Mouse (Mus musculus) cortical plate, adult 2 months (tissue): ENCODE measurements around the gene Pex11a. TPM values are rescaled to one million over a fixed set of nuclear protein-coding genes. Genes with fewer than 3 reads are reported as not detected.

Experiments used
- H3K27ac ChIP-seq: fragments of 200-500 bp; 2 replicates; pipeline ENCODE4 v1.5.1; 2012; ENCODE audit warnings: low read length, control low read depth, inconsistent platforms; ENCODE audit not compliant: insufficient read depth
- H3K4me1 ChIP-seq: fragments of 200-500 bp; 2 replicates; pipeline ENCODE4 v1.6.1; 2011; ENCODE audit warnings: low read length; ENCODE audit not compliant: control insufficient read depth, insufficient read depth
- H3K4me3 ChIP-seq: fragments of 200-500 bp; 2 replicates; pipeline ENCODE4 v1.5.1; 2011; ENCODE audit warnings: mild to moderate bottlenecking, low read length, control low read depth; ENCODE audit not compliant: insufficient read depth
- CTCF ChIP-seq: fragments of 200-500 bp; IDR thresholded peaks from 2 replicates; pipeline ENCODE4 v1.5.1; 2011; ENCODE audit warnings: mild to moderate bottlenecking, control low read depth, low read length; ENCODE audit not compliant: insufficient read depth; ENCODE audit errors: extremely low read depth
- POLR2A ChIP-seq: fragments of 200-500 bp; IDR thresholded peaks from 2 replicates; pipeline ENCODE4 v1.6.1; 2011; ENCODE audit warnings: mild to moderate bottlenecking, low read length, control low read depth; ENCODE audit not compliant: insufficient read depth; ENCODE audit errors: extremely low read depth
- polyA plus RNA-seq: library from polyadenylated mRNA; depleted of rRNA; stranded (reverse); fragments of >200 nt; gene quantifications from 2 replicates; pipeline ENCODE4 v1.2.3, GENCODE M21; 2012; rRNA removed

The Pex11a gene
- polyA plus RNA-seq, 1 experiment: 11.4 TPM

GRCm38 (mm10) chr7:79721386-79721977 is 21.4 kb downstream of the Pex11a start:
- Histone ChIP-seq H3K27ac (no peak overlapping the region), H3K4me1 (no peaks in the 10 kb centered on the region), H3K4me3 (peak overlapping the region; percentile 38)
- no peak for TF ChIP-seq CTCF
- TF ChIP-seq POLR2A: peak; percentile 19; the same call in 1 of the 2 replicates

- Histone ChIP-seq H3K4me1 (no peaks in the 10 kb centered on the region), H3K4me3 (peak within 1 kb of the TSS; percentile 39), H3K27ac (no peak within 1 kb of the TSS)
- no peak for TF ChIP-seq CTCF
- no peak for TF ChIP-seq POLR2A
Observed at GRCm38 (mm10) chr7:79715187-79715981, 27.5 kb downstream of the Pex11a start, which contains the start of gene Kif7. Gene Kif7, minus strand, starts transcription at chr7:79715720.

GRCm38 (mm10) chr7:79710831-79711230 is 32.1 kb downstream of the Pex11a start:
- no peak overlapping the region for H3K27ac ChIP-seq
- peak overlapping the region; percentile 57 for H3K4me3 ChIP-seq
- TF ChIP-seq CTCF: no peak
- TF ChIP-seq POLR2A: no peak
- H3K4me1 ChIP-seq: no peaks in the 10 kb centered on the region

- Histone ChIP-seq H3K4me3 (peak overlapping the region; percentile 57), H3K27ac (no peak overlapping the region), H3K4me1 (no peaks in the 10 kb centered on the region)
- TF ChIP-seq POLR2A (peak; percentile 52; the same call in 1 of the 2 replicates), CTCF (no peak)
Observed at GRCm38 (mm10) chr7:79710130-79710607, 32.8 kb downstream of the Pex11a start.

- no peak for TF ChIP-seq POLR2A
- TF ChIP-seq CTCF: no peak
- Histone ChIP-seq H3K4me1 (no peaks in the 10 kb centered on the region), H3K4me3 (no peak overlapping the region), H3K27ac (no peak overlapping the region)
Observed at GRCm38 (mm10) chr7:79705210-79705609, 37.7 kb downstream of the Pex11a start.

GRCm38 (mm10) chr7:79702755-79703154 is 40.2 kb downstream of the Pex11a start:
- TF ChIP-seq CTCF: no peak
- no peak overlapping the region for H3K27ac ChIP-seq
- no peaks in the 10 kb centered on the region for H3K4me1 ChIP-seq
- H3K4me3 ChIP-seq: no peak overlapping the region

- TF ChIP-seq CTCF (no peak), POLR2A (no peak)
- no peak overlapping the region for H3K4me3 ChIP-seq
- H3K4me1 ChIP-seq: no peaks in the 10 kb centered on the region
- H3K27ac ChIP-seq: no peak overlapping the region
Observed at GRCm38 (mm10) chr7:79696495-79696894, 46.4 kb downstream of the Pex11a start.

Other genes with a start within 250 kb of the Pex11a start
- 0.38 and 0.59 TPM in 2 replicates for gene Rhcg, start 125.5 kb downstream of the Pex11a start, polyA plus RNA-seq
- 0.06 and 0.08 TPM in 2 replicates for gene Ticrr, start 82.9 kb downstream of the Pex11a start, polyA plus RNA-seq
- gene Kif7, start 27.4 kb downstream of the Pex11a start, polyA plus RNA-seq: 1.5 TPM in 2 replicates
- 0.23 TPM in 1 of 2 replicates, not detected in the other for gene Plin1, start 10.2 kb downstream of the Pex11a start, polyA plus RNA-seq
- gene Wdr93, start within 50 bp of the Pex11a start, polyA plus RNA-seq: 0.15 and 0.48 TPM in 2 replicates
- 0.08 and 0.19 TPM in 2 replicates for gene Mesp1, start 50.7 kb upstream of the Pex11a start, polyA plus RNA-seq
- 0.91 and 0.98 TPM in 2 replicates for gene Mesp2, start 67.6 kb upstream of the Pex11a start, polyA plus RNA-seq
- gene Anpep, start 117.9 kb upstream of the Pex11a start, polyA plus RNA-seq: 4.7 and 5.6 TPM in 2 replicates
- 39.2 and 42.2 TPM in 2 replicates for gene Ap3s2, start 177.5 kb upstream of the Pex11a start, polyA plus RNA-seq
- 13.8 and 14.8 TPM in 2 replicates for gene Arpin, start 192.2 kb upstream of the Pex11a start, polyA plus RNA-seq